Mouse (Mus musculus): ENCODE measurements around the gene Tbc1d2b.

GRCm38 (mm10) chr9:90226081-90226741 lies 44.4 kb downstream of the Tbc1d2b start:
- TF ChIP-seq CTCF (conservative IDR thresholded peaks at IDR 0.05; ENCODE audit: insufficient read depth, insufficient read length, low read depth, low read length) (no peak), POLR2A (IDR thresholded peaks at IDR 0.05; ENCODE audit: low read depth, low read length) (no peak)

Measured in kidney, adult 2 months (tissue).